Mouse (Mus musculus) liver, embryonic 16.5 days (tissue): ENCODE measurements around the gene Birc3. TPM values are rescaled to one million over a fixed set of nuclear protein-coding genes. Genes with fewer than 3 reads are reported as not detected.
"Not testable (repeated sequence)": the region's sequence is repeated elsewhere in the genome, so short reads cannot be mapped to it uniquely, and the experiment has no call there.

ENCODE experiments used
- ATAC-seq: fragments of 200-750 bp; cut with Nextera tagmentation; 2 replicates; pipeline ENCODE4 v1.8.0; 2017; ENCODE audit warnings: low read depth, mild to moderate bottlenecking, moderate number of reproducible peaks, moderate library complexity
- H3K27ac ChIP-seq: fragments of 300-500 bp; sonication (generic); 2 replicates; pipeline ENCODE4 v1.5.1; 2014; ENCODE audit warnings: mild to moderate bottlenecking, low read length
- H3K27me3 ChIP-seq: fragments of 300-500 bp; sonication (generic); 2 replicates; pipeline ENCODE4 v1.6.1; 2014; ENCODE audit warnings: low read depth, low read length, mixed read lengths; ENCODE audit not compliant: control insufficient read depth, insufficient read depth
- H3K36me3 ChIP-seq: fragments of 300-500 bp; sonication (generic); 2 replicates; pipeline ENCODE4 v1.6.1; 2014; ENCODE audit warnings: mild to moderate bottlenecking; ENCODE audit not compliant: control insufficient read depth, insufficient read depth
- H3K4me1 ChIP-seq: fragments of 300-500 bp; sonication (generic); 2 replicates; pipeline ENCODE4 v1.6.1; 2014; ENCODE audit warnings: low read depth, low read length, mixed read lengths; ENCODE audit not compliant: control insufficient read depth
- H3K4me2 ChIP-seq: fragments of 300-500 bp; sonication (generic); 2 replicates; pipeline ENCODE4 v1.6.1; 2014; ENCODE audit warnings: low read depth, low read length, mixed read lengths
- H3K4me3 ChIP-seq: fragments of 300-500 bp; sonication (generic); 2 replicates; pipeline ENCODE4 v1.5.1; 2014; ENCODE audit warnings: low read depth, mild to moderate bottlenecking, low read length
- H3K9ac ChIP-seq: fragments of 300-500 bp; sonication (generic); 2 replicates; pipeline ENCODE4 v1.6.1; 2014; ENCODE audit warnings: low read depth, low read length
- H3K9me3 ChIP-seq: fragments of 300-500 bp; sonication (generic); replicated peaks from 2 replicates; pipeline ENCODE4 v1.6.1; 2016; ENCODE audit warnings: low read length; ENCODE audit not compliant: control insufficient read depth
- WGBS: fragments of 180-500 bp; shearing (Covaris S2); extraction: QIAGEN DNeasy Blood & Tissue Kit; methylation state at CpG from one replicate; pipeline ENCODE4 v1.1.7; 2014; ENCODE audit not compliant: insufficient replicate concordance; 5-methylcytosine and 5-hydroxymethylcytosine counted together
- polyA plus RNA-seq: library from polyadenylated mRNA; unstranded; fragments of >200 nt; fragmentation: Nextera tagmentation; extraction: Ambion mirVana; gene quantifications from 2 replicates; pipeline ENCODE4 v1.2.1, GENCODE M21; 2015

The Birc3 gene
- polyA plus RNA-seq, 1 experiment from 2014 or later = 7.4 TPM

- not testable (repeated sequence) for ATAC-seq, H3K27me3 ChIP-seq, H3K4me2 ChIP-seq, H3K9me3 ChIP-seq, H3K4me1 ChIP-seq, H3K9ac ChIP-seq, H3K36me3 ChIP-seq, H3K4me3 ChIP-seq, H3K27ac ChIP-seq
- WGBS = 82% methylated on average over 14 of the region's 14 CpGs
These were observed 18.8 kb downstream of the Birc3 start for GRCm38 (mm10) chr9:7854196-7854595.

GRCm38 (mm10) chr9:7852346-7853230 is 20.4 kb downstream of the Birc3 start:
- 61% methylated on average over 4 of the region's 4 CpGs for WGBS
- ATAC-seq = peak; percentile 7; the same call in 1 of the 2 replicates
- H3K9ac ChIP-seq = no peak overlapping the region
- H3K4me1 ChIP-seq = no peaks in the 10 kb centered on the region
- no peaks in the 10 kb centered on the region for H3K9me3 ChIP-seq
- H3K27ac ChIP-seq = no peak overlapping the region
- H3K36me3 ChIP-seq = peaks cover 8% of the 10 kb centered on the region
- no peak overlapping the region for H3K4me2 ChIP-seq
- no peaks in the 10 kb centered on the region for H3K27me3 ChIP-seq
- H3K4me3 ChIP-seq = no peak overlapping the region

GRCm38 (mm10) chr9:7851841-7852240 is 21.1 kb downstream of the Birc3 start:
- WGBS = 76% methylated on average over 8 of the region's 8 CpGs
- no peak overlapping the region for H3K27ac ChIP-seq
- no peak overlapping the region for H3K9ac ChIP-seq
- ATAC-seq = no peak
- H3K9me3 ChIP-seq = no peaks in the 10 kb centered on the region
- no peaks in the 10 kb centered on the region for H3K27me3 ChIP-seq
- no peak overlapping the region for H3K4me2 ChIP-seq
- peaks cover 8% of the 10 kb centered on the region for H3K36me3 ChIP-seq
- no peak overlapping the region for H3K4me3 ChIP-seq
- H3K4me1 ChIP-seq = no peaks in the 10 kb centered on the region

- ATAC-seq = no peak
- Histone ChIP-seq H3K4me1 (no peaks in the 10 kb centered on the region), H3K9ac (no peak overlapping the region), H3K36me3 (peaks cover 2% of the 10 kb centered on the region), H3K4me2 (no peak overlapping the region), H3K4me3 (no peak overlapping the region), H3K27ac (no peak overlapping the region), H3K27me3 (no peaks in the 10 kb centered on the region), H3K9me3 (no peaks in the 10 kb centered on the region)
- WGBS = 83% methylated on average over 18 of the region's 18 CpGs
These were observed 24.8 kb downstream of the Birc3 start for GRCm38 (mm10) chr9:7848191-7848590.

GRCm38 (mm10) chr9:7846667-7847199 is 26.3 kb downstream of the Birc3 start:
- no peak overlapping the region for H3K27ac ChIP-seq
- H3K4me1 ChIP-seq = no peaks in the 10 kb centered on the region
- no peaks in the 10 kb centered on the region for H3K9me3 ChIP-seq
- no peak overlapping the region for H3K9ac ChIP-seq
- H3K27me3 ChIP-seq = no peaks in the 10 kb centered on the region
- H3K4me2 ChIP-seq = no peak overlapping the region
- no peak for ATAC-seq
- 67% methylated on average over 1 of the region's 1 CpGs for WGBS
- H3K36me3 ChIP-seq = peaks cover 2% of the 10 kb centered on the region
- H3K4me3 ChIP-seq = no peak overlapping the region

- Histone ChIP-seq H3K27me3 (no peaks in the 10 kb centered on the region), H3K27ac (no peak overlapping the region), H3K9ac (no peak overlapping the region), H3K4me2 (no peak overlapping the region), H3K4me1 (no peaks in the 10 kb centered on the region), H3K36me3 (no peaks in the 10 kb centered on the region; the same call in 1 of the 2 replicates), H3K9me3 (no peaks in the 10 kb centered on the region), H3K4me3 (no peak overlapping the region)
- WGBS = 62% methylated on average over 4 of the region's 4 CpGs
- ATAC-seq = no peak
These were observed 27.6 kb downstream of the Birc3 start for GRCm38 (mm10) chr9:7845216-7845895.

GRCm38 (mm10) chr9:7841221-7841620 is 31.8 kb downstream of the Birc3 start:
- ATAC-seq = no peak
- Histone ChIP-seq H3K4me3 (no peak overlapping the region), H3K27me3 (no peaks in the 10 kb centered on the region), H3K36me3 (no peaks in the 10 kb centered on the region), H3K27ac (no peak overlapping the region), H3K4me1 (peaks cover 3% of the 10 kb centered on the region; the same call in 1 of the 2 replicates), H3K9me3 (no peaks in the 10 kb centered on the region), H3K4me2 (no peak overlapping the region), H3K9ac (no peak overlapping the region)
- WGBS = 67% methylated on average over 6 of the region's 6 CpGs

- 32% methylated on average over 14 of the region's 14 CpGs for WGBS
- H3K9me3 ChIP-seq = no peaks in the 10 kb centered on the region
- ATAC-seq = no peak
These were observed 35.1 kb downstream of the Birc3 start for GRCm38 (mm10) chr9:7837806-7838440.

More at GRCm38 (mm10) chr9:7837806-7838440, 35.1 kb downstream of the Birc3 start:
- Histone ChIP-seq H3K4me1 (peaks cover 8% of the 10 kb centered on the region), H3K27me3 (no peaks in the 10 kb centered on the region), H3K9ac (peak overlapping the region; percentile 65), H3K36me3 (no peaks in the 10 kb centered on the region), H3K4me3 (peak overlapping the region; percentile 72), H3K4me2 (peak overlapping the region; percentile 91), H3K27ac (peak overlapping the region; percentile 99)
